Mouse (Mus musculus): Measurements from ENCODE around the gene Cdkn3.
A peak's percentile ranks its signal among the peaks of the same experiment; 100 is the strongest.
"Not testable (repeated sequence)": the region's sequence is repeated elsewhere in the genome, so short reads cannot be mapped to it uniquely, and the experiment has no call there.

Gene Cdkn3

DNA sequence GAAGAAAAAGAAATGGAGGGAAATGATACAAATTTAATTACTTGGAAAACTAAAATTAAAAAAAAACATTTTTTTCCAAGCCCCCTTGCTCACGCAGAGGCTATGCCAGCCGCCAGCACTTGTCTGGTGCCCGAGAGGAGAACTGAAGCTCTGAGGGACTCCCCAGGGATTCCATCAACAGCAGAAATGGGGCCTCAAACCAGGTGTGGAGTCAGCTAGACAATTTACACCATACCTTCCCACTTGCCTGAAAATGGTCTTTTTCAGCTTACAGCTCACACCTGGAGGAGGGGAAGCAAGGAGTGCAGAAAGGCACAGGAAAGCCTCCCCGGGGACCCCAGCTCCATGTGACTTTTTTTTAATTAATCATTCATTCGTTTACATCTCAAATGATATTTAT lies 24.9 kb downstream of the Cdkn3 start:
- no peak for DNase-seq

DNA sequence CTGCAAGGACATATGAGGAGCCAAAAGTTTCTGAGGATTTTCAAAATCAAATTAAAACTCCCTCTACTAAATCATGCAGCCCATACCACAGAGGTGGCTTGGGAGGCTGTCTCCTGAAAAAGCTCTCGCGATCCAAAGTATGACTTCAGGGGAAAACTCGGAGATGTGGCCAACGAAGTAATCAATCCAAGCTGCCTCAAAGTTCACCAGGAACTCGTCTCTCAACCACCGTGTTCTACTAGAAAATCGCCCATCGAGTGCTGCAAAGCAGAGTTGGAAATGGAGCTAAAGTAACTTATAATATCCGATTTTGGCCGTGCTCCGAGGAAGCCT lies 27.1 kb downstream of the Cdkn3 start:
- no peak for DNase-seq

DNA sequence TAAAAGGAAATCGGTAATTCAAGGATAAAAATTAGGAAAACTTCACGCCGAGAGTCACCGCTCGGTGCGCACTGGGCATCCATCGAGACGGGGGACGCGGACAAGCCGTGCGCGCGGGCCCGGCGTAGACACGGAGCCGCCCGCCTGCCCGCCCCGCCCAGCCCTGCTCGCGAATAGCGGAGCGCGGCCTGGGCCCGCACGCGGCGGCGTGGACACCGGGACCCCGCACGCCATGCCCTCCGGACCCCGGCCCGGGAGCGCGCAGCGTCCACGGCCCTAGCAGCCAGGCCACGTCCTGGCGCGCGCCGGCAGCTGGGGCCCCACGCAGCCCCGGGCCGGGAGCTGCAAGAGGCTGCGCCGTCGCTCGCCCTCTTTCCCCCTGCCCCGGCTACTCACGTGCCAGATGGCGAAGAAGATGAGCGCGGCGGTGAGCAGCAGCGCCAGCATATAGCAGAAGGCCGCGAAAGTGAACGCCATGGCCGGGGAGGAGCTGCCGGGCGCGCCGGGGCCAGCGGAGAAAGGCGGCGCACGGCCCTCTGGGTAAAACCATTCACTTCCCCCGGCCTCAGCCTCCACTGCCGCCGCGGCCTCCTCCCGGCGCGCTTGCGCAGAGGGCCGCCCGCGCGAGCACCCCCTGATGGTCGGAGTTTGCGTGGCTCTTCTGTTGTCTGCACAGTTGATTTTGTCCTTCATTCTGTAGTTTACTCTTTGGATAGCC lies 27.6 kb downstream of the Cdkn3 start, which contains the start of gene Cnih1:
Gene Cnih1 (minus strand): TSS at position 625 of the 718 bp plus-strand sequence.
- DNase-seq, result peak; percentile 91

DNA sequence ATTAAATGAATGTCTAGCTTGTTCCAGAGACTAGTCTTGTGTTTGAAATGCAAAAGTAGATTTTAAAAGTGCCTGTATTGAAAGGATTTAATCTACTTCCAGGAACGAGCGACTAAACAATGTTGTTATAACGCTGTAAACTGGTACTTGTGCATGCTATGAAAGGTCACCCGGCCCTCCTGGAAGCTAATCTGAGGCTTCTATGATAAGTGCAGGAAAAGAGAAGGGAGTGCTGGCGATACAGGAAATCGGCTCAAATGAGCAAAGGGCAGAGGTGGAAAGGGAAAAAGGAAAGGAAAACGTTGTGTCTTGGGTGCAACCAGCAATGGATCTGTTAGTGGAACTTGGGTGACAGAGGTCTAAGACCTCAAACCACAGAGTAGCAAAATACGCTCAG lies 28.2 kb downstream of the Cdkn3 start:
- DNase-seq, result peak; percentile 19

DNA sequence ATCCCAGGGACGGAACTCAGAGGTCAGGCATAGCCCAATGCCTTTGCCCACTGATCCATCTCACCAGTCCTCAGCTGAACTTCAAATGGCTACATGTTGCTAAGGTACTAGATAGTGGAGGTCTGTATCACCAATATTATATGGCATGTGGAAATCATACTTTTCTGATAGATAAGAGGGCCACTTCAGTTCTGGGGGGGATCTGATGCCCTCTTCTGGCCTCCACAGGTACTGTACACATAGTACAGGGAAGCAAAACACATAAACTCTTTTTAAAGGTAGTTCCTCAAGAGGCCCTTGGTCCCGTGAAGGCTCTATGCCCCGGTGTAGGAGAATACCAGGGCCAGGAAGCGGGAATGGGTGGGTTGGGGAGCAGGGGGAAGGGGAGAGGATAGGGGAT lies 30.0 kb downstream of the Cdkn3 start:
- DNase-seq, result no peak

DNA sequence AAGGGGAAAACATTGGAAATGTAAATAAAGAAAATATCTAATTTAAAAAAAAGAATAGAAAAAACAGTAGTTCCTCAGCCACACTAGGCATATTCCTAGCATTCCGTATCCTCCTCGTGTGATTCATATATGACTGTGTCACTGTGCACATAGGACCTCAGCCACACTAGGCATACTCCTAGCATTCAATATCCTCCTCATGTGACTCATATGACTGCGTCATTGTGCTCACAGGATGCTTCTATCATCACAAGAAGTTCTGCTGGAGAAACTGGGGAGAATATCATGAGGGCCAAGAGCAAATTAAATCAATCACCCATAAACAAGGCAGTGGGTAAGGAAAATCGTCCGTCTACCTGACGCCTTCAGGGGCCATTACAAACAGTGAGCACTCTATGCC lies 30.4 kb downstream of the Cdkn3 start:
- no peak for DNase-seq

DNA sequence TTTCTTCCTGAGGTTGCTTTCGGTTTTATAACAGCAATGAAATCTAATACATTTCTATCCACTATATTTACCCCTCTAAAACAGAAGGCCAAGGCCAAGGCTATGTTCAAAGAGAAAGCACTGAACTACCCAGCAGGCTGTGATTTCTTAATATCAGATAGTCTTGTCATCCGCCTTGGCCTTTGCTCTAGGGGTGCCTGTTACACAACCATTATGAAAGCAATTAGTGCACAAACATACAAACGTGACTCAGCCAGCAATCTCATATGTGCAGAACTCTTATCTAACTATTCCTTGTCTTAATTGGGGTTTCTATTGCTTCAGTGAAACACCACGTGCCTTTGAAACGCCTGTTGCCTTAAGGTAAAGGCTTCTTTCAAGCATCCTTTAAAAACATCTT lies 33.8 kb downstream of the Cdkn3 start:
- no peak for DNase-seq

DNA sequence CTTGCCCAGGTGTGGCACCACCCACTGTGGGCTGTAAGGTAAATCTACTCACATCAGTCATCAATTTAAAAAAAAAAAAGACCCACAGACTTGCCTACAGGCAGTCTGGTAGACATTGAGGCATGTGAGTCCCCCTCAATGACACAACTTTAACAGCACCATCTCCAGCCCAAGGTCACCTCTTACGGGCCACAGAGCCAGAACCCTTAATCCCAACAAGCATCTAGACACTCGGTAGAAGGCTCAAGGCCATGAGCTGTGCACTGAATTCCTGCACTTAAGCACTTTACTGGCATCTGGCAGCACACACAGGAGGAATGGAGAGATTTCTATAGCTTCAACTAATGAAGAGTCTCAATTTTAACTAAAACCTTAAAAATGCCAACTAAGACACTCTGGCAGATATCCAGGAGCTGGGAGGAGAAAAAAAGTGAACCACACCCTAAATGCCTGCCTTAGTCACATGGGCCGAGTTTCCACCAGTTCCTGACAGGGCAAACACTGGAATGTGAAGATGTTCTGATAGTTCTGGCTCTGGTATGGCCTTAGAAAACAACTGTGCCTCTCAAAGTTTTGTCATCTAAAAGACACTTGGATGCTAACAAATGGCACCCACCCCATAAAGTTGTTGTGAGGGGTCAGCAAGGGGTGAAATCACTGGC lies 40.5 kb downstream of the Cdkn3 start:
- no peak for DNase-seq

DNA sequence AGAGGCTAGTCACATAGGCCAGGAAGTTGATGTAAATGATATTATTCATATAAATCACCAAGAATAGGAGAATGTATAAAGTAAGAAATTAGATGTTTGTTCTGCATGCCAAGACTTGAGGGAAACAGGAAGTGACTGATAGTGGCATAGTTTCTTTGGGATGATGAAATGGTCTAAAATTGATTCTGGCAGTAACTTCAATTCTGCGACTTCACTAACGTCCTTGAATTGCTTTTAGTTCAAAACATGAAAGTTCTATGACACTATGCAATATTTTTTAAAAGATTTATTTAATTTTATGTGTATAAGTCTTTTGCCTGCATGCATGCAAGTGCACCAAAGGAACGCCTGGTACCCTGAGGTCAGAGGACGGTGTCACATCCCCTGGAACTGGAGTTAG lies 42.9 kb downstream of the Cdkn3 start:
- DNase-seq, result no peak

DNA sequence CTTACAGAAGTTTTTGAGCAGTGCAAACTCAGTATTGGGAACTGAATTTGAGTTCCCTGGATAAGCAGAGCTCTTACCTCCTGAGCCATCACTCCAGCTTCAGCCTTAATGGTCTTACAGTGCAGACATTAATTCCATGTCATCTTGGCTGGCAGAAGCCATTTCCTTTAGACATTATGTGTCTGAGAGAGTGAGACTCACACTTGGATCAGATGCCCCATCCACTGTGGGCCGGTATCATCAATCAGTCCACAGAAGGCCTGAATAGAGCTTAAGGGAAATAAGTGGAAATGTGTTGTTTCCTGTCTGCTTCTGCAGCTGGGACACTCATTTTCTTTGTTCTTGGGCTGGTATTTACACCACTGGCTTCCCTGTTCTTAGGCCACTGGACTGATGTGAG lies 43.5 kb downstream of the Cdkn3 start:
- DNase-seq, result no peak

DNA sequence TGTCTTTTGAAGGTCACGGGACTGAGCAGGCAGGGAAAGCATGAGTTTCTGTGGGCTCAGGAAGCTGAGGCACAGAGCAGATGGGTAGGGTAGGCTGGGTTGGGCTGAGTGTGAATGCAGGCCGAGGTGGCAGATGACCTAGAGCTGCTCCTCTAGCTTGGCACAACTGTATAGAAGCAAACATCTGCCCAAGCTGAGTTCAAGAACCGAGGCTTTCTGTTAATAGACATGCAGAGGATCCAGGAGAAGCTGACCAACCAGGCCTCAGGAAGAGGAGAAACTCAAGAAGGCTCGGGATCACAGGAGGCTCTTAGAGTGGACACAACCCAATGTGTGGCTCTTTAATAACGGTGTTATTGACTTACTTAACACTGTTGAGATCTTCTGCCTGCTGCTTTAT lies 45.8 kb downstream of the Cdkn3 start:
- DNase-seq, result no peak

DNA sequence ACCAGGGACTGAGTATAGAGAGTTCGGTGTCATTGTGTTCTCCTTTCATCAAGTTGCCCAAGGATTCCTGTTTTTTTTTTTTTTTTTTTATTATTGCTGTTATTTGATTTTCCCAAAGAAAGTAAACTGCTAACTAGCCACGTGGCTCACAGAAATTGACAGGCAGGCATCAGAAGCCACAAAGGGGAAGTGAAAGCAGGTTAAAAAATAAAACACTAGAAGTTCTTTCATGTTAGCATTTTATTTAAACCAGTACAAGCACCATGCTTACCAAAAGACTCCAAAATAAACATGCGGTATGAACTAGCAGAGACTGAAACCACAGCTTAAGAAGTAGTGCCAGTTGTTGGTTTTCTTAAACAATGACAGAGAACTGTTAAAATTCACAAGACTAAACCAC lies 47.6 kb downstream of the Cdkn3 start:
- no peak for DNase-seq

DNA sequence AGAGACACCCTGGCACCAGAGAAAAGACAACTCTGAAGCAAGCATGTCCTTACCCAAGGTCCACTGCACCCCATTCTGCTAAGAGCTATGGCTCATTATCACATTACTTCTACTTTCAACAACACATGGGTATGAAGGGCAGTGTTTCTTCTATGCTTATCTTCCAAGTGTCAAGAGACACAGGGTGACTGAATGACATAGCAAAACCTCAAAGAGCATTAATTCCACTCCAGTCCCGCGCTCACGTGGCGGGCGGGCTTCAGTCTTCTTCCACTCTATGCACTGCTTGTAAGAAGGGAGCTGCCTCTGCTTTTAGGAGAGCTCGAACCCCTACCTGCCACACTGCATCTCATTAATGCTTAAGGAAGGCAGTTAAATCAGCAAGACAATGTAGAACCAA lies 55.3 kb downstream of the Cdkn3 start:
- DNase-seq, result no peak

DNA sequence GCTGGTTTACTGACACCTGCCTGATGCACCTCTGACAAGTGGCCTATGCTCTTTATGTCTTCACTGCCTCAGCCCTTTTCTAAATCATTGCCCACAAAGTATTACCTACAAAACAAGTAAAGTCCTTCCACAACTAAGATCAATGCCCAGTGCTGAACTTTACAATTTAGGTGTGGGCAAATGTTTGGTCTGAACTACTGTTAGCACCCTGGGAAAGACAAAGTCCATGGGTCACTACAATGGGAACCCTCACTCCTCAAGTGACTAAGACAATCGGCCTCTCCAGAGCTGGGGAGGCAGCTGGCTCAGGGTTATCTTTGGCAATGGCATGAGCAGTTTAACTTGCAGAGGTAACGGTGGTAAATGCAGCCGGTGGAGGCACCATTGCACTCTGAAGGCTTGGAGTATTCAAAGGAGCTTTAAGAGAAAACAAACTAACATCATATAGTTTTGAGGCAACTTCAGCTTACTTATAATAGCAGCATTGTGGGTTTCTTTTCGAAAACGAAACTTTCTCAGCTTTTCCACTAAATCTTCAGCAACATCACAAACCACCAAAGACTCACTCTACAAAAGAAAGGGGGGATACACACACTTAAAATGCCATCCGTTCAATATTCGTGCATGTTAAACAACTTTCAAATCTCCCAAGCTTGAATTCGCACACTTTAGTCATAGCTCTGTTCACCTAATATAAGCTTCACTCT lies 56.7 kb downstream of the Cdkn3 start:
- DNase-seq, result no peak

DNA sequence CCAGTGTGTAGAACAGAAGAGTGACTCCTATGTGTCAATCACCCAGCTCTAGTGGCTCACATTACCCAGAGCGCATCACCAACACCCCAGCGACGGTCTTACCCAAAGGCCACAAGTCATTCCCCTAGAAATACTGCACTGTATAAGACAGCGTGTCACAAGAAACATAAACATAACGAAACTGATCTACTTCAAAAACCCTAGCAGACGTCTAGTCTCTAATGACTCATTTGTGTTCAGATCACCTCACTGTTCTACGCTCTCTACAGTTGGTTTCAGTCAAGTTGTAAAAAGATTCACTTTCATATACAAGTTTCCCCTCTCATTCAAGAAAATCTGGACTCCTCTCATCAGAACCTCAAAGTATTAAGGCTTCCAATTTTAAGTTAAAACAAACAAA lies 58.4 kb downstream of the Cdkn3 start:
- no peak for DNase-seq

DNA sequence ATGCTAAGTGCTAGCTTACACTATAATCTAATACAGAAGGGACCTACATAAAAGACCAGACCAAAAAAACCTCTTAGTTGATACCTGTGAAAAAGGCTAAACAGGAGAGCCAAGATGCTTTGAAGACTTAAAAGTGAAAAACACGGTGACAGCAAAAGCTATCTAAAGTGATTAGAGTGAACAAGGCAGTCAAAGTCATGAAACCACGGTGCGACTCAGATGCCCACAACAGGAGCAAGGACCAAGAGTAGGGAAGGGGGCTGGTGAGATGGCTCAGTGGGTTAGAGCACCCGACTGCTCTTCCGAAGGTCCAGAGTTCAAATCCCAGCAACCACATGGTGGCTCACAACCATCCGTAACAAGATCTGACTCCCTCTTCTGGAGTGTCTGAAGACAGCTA lies 59.6 kb downstream of the Cdkn3 start:
- not testable (repeated sequence) for DNase-seq

Data from kidney, adult 18-20 months (tissue).